Mouse (Mus musculus) hindbrain, embryonic 11.5 days (tissue): Measurements from ENCODE around the gene Capzb. TPM values are rescaled to one million over a fixed set of nuclear protein-coding genes. Genes with fewer than 3 reads are reported as not detected.
A peak's percentile ranks its signal among the peaks of the same experiment; 100 is the strongest.

ENCODE experiments used
- ATAC-seq: fragments of 200-750 bp; cut with Nextera tagmentation; 2 replicates; pipeline ENCODE4 v1.8.0; 2017; ENCODE audit warnings: mild to moderate bottlenecking, moderate TSS enrichment, moderate library complexity; ENCODE audit not compliant: low FRiP score
- DNase-seq: peaks from one replicate; pipeline ENCODE4 v3.0.0-alpha.2; 2015; ENCODE audit warnings: low spot score
- H3K27ac ChIP-seq: fragments of 300-500 bp; sonication (generic); 2 replicates; pipeline ENCODE4 v1.5.1; 2014; ENCODE audit warnings: mild to moderate bottlenecking, low read depth, low read length
- H3K27me3 ChIP-seq: fragments of 300-500 bp; sonication (generic); 2 replicates; pipeline ENCODE4 v1.6.1; 2014; ENCODE audit warnings: mild to moderate bottlenecking, low read length, moderate library complexity, mixed read lengths; ENCODE audit not compliant: control insufficient read depth, insufficient read depth
- H3K36me3 ChIP-seq: fragments of 300-500 bp; sonication (generic); 2 replicates; pipeline ENCODE4 v1.6.1; 2014; ENCODE audit warnings: mild to moderate bottlenecking, low read length, moderate library complexity, mixed read lengths; ENCODE audit not compliant: control insufficient read depth, insufficient read depth
- H3K4me1 ChIP-seq: fragments of 300-500 bp; sonication (generic); replicated peaks from 2 replicates; pipeline ENCODE4 v1.6.1; 2014; ENCODE audit warnings: low read length, mixed read lengths; ENCODE audit not compliant: control insufficient read depth, insufficient read depth
- H3K4me2 ChIP-seq: fragments of 300-500 bp; sonication (generic); replicated peaks from 2 replicates; pipeline ENCODE4 v1.6.1; 2014; ENCODE audit warnings: mild to moderate bottlenecking, low read depth, low read length
- H3K4me3 ChIP-seq: fragments of 300-500 bp; sonication (generic); 2 replicates; pipeline ENCODE4 v1.5.1; 2014; ENCODE audit warnings: low read depth, low read length
- H3K9ac ChIP-seq: fragments of 300-500 bp; sonication (generic); 2 replicates; pipeline ENCODE4 v1.6.1; 2014; ENCODE audit warnings: low read depth, low read length
- H3K9me3 ChIP-seq: fragments of 300-500 bp; sonication (generic); 2 replicates; pipeline ENCODE4 v1.6.1; 2016; ENCODE audit warnings: low read length; ENCODE audit not compliant: control insufficient read depth
- WGBS: fragments of 180-500 bp; shearing (Covaris S2); extraction: QIAGEN DNeasy Blood & Tissue Kit; methylation state at CpG from one replicate; pipeline ENCODE4 v1.1.7; 2014; 5-methylcytosine and 5-hydroxymethylcytosine counted together
- polyA plus RNA-seq: library from polyadenylated mRNA; unstranded; fragments of >200 nt; fragmentation: Nextera tagmentation; extraction: Ambion mirVana; gene quantifications from 2 replicates; pipeline ENCODE4 v1.2.1, GENCODE M21; 2014

Capzb gene
- polyA plus RNA-seq, 1 experiment from 2014 or later, result 239 TPM

GRCm38 (mm10) chr4:139312632-139313031, 119.9 kb downstream of the Capzb start:
- Histone ChIP-seq H3K4me2 (no peak overlapping the region), H3K9ac (no peak overlapping the region), H3K4me1 (peaks cover 6% of the 10 kb centered on the region), H3K4me3 (no peak overlapping the region), H3K9me3 (no peaks in the 10 kb centered on the region), H3K36me3 (no peaks in the 10 kb centered on the region), H3K27me3 (peaks cover 6% of the 10 kb centered on the region; the same call in 1 of the 2 replicates), H3K27ac (no peak overlapping the region)
- no peak for ATAC-seq
- 60% methylated on average over 4 of the region's 4 CpGs for WGBS
- DNase-seq, result peak; percentile 57

- Histone ChIP-seq H3K36me3 (no peaks in the 10 kb centered on the region), H3K27ac (no peak overlapping the region), H3K4me3 (no peak overlapping the region), H3K9ac (no peak overlapping the region), H3K9me3 (no peaks in the 10 kb centered on the region), H3K4me2 (no peak overlapping the region), H3K27me3 (no peaks in the 10 kb centered on the region), H3K4me1 (no peaks in the 10 kb centered on the region)
- ATAC-seq (no peak), DNase-seq (no peak)
- 93% methylated on average over 11 of the region's 11 CpGs for WGBS
Measured at GRCm38 (mm10) chr4:139318449-139318848, 125.8 kb downstream of the Capzb start.

- Histone ChIP-seq H3K4me1 (no peaks in the 10 kb centered on the region), H3K36me3 (no peaks in the 10 kb centered on the region), H3K9ac (no peak overlapping the region), H3K9me3 (no peaks in the 10 kb centered on the region), H3K4me2 (no peak overlapping the region), H3K27ac (no peak overlapping the region), H3K4me3 (no peak overlapping the region), H3K27me3 (no peaks in the 10 kb centered on the region)
- no peak for ATAC-seq
- DNase-seq, result no peak
- WGBS, result 94% methylated on average over 4 of the region's 4 CpGs
Measured at GRCm38 (mm10) chr4:139319740-139320139, 127.0 kb downstream of the Capzb start.

DNA sequence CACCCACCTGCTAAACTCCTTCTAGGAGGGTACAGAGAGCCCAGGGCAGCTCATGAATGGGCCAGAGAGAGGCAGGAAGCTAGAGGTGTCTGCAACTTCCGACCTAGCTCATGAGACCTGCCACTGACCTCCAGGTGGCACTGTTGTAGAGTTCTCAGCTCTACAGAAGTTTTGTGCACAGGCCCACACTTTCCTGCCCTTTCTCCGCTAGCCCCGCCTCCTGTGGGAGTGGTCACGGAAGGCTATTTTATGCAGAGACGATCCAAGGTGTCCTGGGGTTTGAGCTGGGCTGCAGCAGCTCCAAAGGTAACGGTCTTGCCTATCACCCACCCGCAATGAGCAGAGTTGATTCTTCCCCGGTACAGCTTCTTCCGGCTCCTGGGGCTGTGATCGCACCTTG, 137.9 kb downstream of the Capzb start:
- H3K9ac ChIP-seq, result no peak overlapping the region
- no peaks in the 10 kb centered on the region for H3K9me3 ChIP-seq
- WGBS, result 9% methylated on average over 10 of the region's 10 CpGs
- H3K4me3 ChIP-seq, result no peak overlapping the region
- peak; percentile 79 for DNase-seq
- H3K36me3 ChIP-seq, result no peaks in the 10 kb centered on the region
- no peak for ATAC-seq
- H3K27me3 ChIP-seq, result no peaks in the 10 kb centered on the region
- no peaks in the 10 kb centered on the region for H3K4me1 ChIP-seq
- no peak overlapping the region for H3K27ac ChIP-seq
- peak overlapping the region; percentile 31; the same call in 1 of the 2 replicates for H3K4me2 ChIP-seq

- Histone ChIP-seq H3K9me3 (no peaks in the 10 kb centered on the region), H3K27ac (no peak overlapping the region), H3K9ac (no peak overlapping the region), H3K4me2 (no peak overlapping the region), H3K4me3 (no peak overlapping the region), H3K36me3 (no peaks in the 10 kb centered on the region), H3K4me1 (no peaks in the 10 kb centered on the region), H3K27me3 (no peaks in the 10 kb centered on the region; the same call in 1 of the 2 replicates)
- DNase-seq (no peak), ATAC-seq (no peak)
- 63% methylated on average over 7 of the region's 9 CpGs for WGBS
Measured at GRCm38 (mm10) chr4:139334631-139335295, 142.1 kb downstream of the Capzb start.

- Histone ChIP-seq H3K9me3 (no peaks in the 10 kb centered on the region), H3K27ac (no peak overlapping the region), H3K4me1 (no peaks in the 10 kb centered on the region), H3K36me3 (no peaks in the 10 kb centered on the region), H3K4me3 (no peak overlapping the region), H3K4me2 (no peak overlapping the region), H3K27me3 (no peaks in the 10 kb centered on the region; the same call in 1 of the 2 replicates), H3K9ac (no peak overlapping the region)
- ATAC-seq, result no peak
- 70% methylated on average over 7 of the region's 7 CpGs for WGBS
- DNase-seq, result no peak
Measured at GRCm38 (mm10) chr4:139335507-139335906, 142.8 kb downstream of the Capzb start.

GRCm38 (mm10) chr4:139336822-139337483, 144.3 kb downstream of the Capzb start:
- no peaks in the 10 kb centered on the region for H3K4me1 ChIP-seq
- DNase-seq, result peak; percentile 81
- 22% methylated on average over 24 of the region's 24 CpGs for WGBS
- no peaks in the 10 kb centered on the region; the same call in 1 of the 2 replicates for H3K27me3 ChIP-seq
- H3K27ac ChIP-seq, result no peak overlapping the region
- no peak overlapping the region for H3K4me3 ChIP-seq
- no peaks in the 10 kb centered on the region for H3K36me3 ChIP-seq
- no peak for ATAC-seq
- H3K4me2 ChIP-seq, result 0 out of 2 replicates have a peak overlapping the region, but pooled peaks have one; percentile 14
- no peak overlapping the region for H3K9ac ChIP-seq
- H3K9me3 ChIP-seq, result no peaks in the 10 kb centered on the region

DNA sequence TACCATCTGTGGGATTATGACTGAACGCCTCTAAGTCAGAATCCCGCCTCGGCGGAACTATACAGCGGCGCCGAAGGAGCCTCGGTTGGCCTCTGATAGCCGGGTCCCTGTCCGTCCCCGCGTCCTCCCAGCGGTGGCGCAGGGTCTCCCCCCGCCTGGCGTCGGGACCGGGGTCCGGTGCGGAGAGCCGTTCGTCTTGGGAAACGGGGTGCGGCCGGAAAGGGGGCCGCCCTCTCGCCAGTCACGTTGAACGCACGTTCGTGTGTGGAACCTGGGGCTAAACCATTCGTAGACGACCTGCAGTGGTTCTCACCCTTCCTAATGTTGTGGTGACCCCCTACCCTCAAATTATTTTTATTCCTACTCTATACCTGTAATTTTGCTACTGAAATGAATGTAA, 145.4 kb downstream of the Capzb start:
- Histone ChIP-seq H3K27me3 (no peaks in the 10 kb centered on the region; the same call in 1 of the 2 replicates), H3K4me2 (no peak overlapping the region), H3K27ac (no peak overlapping the region), H3K4me3 (no peak overlapping the region), H3K9ac (no peak overlapping the region), H3K9me3 (no peaks in the 10 kb centered on the region), H3K4me1 (no peaks in the 10 kb centered on the region), H3K36me3 (no peaks in the 10 kb centered on the region)
- DNase-seq, result no peak
- 55% methylated on average over 33 of the region's 33 CpGs for WGBS
- ATAC-seq, result no peak

DNA sequence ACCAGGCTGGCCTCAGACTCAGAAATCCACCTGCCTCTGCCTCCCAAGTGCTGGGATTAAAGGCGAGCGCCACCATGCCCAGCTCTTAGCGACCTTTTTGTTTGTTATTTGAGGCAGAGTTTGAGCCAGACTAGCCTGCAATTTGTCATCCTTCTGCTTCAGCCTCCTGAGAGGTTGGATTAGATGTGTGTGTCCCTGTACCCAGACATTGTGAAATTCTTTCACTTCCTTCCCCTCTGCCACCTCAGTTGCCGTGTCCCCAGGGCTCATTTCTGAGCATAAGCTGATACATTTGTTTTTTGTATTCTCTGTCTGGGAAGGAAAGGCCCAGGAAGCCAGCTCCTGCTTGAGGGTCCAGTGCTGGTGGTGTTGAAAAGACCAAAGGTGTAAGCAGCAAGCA, 148.1 kb downstream of the Capzb start:
- no peak for ATAC-seq
- H3K27ac ChIP-seq, result no peak overlapping the region
- 81% methylated on average over 4 of the region's 4 CpGs for WGBS
- no peaks in the 10 kb centered on the region for H3K36me3 ChIP-seq
- no peak overlapping the region for H3K4me3 ChIP-seq
- no peaks in the 10 kb centered on the region; the same call in 1 of the 2 replicates for H3K27me3 ChIP-seq
- no peak overlapping the region for H3K9ac ChIP-seq
- H3K4me2 ChIP-seq, result no peak overlapping the region
- no peak for DNase-seq
- no peaks in the 10 kb centered on the region for H3K9me3 ChIP-seq
- no peaks in the 10 kb centered on the region for H3K4me1 ChIP-seq
